Mouse (Mus musculus): ENCODE results near the gene Gm281.
"Not testable (repeated sequence)": the region's sequence is repeated elsewhere in the genome, so short reads cannot be mapped to it uniquely, and the experiment has no call there.

The Gm281 gene

GRCm38 (mm10) chr14:13914387-13915082, at the start of gene Gm281:
Gene Gm281 (minus strand): TSS chr14:13914478.
- DNase-seq, result no peak

- DNase-seq, result no peak
These were observed 49.2 kb upstream of the Gm281 start for GRCm38 (mm10) chr14:13963527-13963926.

GRCm38 (mm10) chr14:13962476-13962875, 48.2 kb upstream of the Gm281 start:
- DNase-seq, result no peak

DNA sequence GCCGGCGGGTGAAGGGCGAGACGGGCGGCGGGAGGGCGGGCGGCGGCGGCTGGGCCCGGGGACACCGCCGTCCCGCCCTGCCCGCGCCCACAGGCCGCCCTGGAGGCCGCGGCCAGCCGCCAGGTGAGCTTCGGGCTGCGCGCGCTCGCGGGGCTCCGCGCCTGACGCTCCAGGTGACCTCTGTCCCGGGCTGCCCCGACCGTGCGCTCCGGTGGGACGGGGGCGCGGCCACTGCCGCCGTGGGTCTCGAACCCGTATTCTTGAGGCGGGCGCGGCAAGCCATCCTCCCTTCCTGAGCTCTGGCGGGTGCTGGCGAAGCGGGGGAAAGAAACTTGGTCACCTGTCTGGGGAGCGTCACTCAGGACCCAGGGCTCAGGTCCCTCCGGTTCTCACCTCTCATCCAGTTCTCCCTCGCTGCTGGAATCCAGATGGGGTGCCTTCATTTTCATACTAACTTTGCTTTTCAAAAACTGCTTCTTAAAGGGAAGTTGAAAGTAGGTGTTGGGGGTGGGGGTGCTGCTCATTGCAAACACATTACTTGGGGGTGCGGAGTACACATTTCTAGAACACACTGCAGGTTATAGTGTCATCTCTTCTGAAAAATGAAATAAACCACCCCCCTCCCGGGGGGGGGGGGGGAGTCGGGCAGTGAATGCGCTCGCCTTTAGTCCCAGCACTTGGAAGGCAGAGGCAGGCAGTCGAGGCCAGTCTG, 47.3 kb upstream of the Gm281 start, which contains the start of the genes Atxn7 and Thoc7:
Gene Atxn7, plus strand, starts transcription at position 40 of the 712 bp plus-strand sequence.
Gene Thoc7, minus strand, starts transcription at position 452 of the 712 bp plus-strand sequence.
- peak; percentile 64 to 70 for DNase-seq

- DNase-seq, result peak; percentile 76 to 80
These were observed 46.4 kb upstream of the Gm281 start for GRCm38 (mm10) chr14:13960482-13961325.

- peak; percentile 31 to 47 for DNase-seq
These were observed 45.8 kb upstream of the Gm281 start for GRCm38 (mm10) chr14:13960079-13960478.

GRCm38 (mm10) chr14:13952151-13952550, 37.9 kb upstream of the Gm281 start:
- not testable (repeated sequence) for DNase-seq

- DNase-seq, result peak; percentile 25 to 43
These were observed 36.1 kb upstream of the Gm281 start for GRCm38 (mm10) chr14:13950401-13950800.

DNA sequence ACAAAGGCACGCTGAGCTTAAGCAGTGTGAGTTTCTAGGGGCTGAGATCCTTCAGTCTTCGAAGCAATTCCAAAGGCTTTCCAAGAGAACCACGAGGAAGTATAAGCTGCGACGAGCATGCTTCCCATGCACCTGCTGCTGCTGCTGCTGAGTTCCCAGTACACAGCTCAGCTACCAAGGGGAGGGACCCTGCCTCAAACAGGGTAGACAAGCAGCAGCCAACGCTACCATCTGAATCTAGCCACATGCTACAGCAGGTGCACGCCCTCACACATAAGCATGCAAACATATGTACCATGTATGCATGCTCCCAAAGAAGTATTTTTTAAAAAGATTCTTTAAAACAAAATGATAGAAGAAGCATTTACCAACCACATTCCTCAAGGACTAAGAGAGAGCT, 34.1 kb upstream of the Gm281 start:
- DNase-seq, result no peak

DNA sequence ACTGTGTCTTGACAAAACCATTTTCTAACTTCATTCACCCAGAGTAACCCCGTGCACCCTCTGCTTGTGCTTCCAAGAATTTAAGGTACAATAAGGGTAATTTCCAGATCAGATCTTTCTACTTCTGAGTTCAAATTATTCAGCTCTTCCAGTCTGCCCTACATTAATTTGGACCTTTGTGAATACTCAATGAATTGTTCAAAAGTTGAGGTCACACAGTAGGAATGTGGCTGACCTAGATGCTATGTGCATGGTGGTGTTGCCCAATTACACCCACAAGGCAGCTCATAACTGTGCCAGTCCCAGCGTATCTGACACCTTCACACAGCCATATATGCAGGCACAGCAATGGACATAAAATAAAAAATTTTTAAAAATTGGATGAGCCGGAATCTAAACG, 30.4 kb upstream of the Gm281 start:
- DNase-seq, result no peak

DNA sequence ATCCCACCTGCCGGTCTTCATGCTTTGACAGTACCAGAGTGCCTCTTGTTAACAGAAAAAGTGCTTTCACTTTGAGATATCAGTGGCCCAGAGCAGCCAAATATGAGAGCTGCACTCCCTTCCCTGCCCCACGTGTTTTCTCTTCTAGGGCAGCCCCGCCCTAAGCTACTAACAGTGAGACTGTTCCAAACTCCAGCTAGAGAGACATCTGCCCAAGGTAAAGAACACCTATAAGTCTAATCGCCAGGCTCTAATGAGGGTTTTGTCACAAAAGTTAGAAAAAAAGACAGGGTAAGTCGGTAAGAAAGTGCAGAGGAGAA, 19.7 kb upstream of the Gm281 start:
- no peak for DNase-seq

DNA sequence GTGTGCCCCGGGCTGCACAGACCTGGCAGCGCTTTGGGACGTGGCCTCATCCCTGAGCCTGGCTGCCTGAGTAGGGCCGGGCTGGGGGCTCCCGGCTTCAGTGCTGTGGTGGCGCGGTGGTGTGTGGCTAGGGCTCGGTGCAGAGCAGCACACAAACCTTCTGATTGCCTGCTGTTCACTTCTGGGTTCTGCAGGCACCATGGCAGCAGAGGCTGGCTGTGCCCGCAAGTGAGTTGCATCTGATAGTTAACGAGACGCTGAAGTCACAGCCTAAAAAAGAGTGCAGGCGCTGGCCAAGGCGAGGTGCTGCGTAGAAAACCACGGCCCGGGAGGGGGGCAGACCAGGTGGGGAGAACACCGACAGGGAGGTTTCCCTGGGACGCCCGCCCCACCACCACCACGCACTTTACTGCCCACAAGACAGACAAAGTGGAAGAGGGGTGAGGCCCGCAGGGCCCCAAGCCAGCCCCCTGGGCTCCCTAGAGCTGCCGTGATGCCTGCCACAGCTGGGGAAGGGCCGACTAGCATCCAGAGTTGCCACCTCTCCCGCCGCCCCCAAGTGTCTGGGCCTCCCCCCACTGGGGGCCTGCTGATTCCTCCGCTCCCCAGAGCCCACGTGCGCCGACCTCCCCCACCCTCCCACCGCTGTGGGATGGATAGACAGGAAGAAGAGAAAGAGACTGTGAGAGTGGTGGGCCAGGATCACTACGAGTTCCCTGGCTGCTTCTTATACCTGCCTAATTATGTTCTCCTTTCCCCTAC, 19.2 kb upstream of the Gm281 start:
- DNase-seq, result no peak

DNA sequence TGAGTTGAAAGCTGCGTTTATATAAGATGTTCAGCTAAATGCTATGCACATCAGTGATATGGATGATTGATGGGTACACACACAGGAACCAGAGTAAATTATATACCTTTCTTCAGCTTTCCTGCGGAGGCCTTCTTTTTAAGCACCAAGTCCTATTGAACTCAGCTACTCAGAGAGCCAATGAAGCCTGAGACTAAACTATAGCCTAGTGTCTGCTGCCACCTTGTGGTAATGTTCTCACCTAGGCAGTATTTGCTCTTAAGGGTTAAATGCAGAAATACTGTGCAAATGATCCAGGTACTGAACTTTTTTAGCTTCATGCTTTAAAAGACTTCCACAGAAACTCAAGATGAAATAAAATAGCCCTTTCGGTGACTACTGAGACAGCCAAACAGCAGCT, 3.4 kb upstream of the Gm281 start:
- peak in 1 of 2 experiments; percentile 56 for DNase-seq

GRCm38 (mm10) chr14:13917208-13917607, 2.9 kb upstream of the Gm281 start:
- DNase-seq, result no peak

DNA sequence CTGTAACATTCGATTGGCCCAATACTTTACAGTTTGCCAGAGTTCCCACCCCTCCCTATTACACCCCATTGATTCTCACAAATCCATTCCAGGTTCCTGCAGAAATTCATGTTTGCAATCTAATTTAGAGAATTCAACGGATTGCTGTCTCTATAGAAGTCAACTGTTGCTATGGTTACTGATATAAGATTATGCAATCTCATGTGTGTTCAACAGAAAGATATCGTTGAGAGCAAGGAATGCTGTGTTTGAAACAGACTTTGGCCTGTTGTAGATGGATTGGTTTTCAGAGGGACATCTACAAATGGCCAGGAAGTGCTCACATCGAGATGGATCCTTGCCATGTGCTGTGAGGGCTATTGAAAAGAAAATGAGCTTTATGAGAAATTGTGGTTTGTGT, 929 bp upstream of the Gm281 start:
- no peak for DNase-seq

- no peak for DNase-seq
These were observed 4.1 kb downstream of the Gm281 start for GRCm38 (mm10) chr14:13910148-13910547.

- DNase-seq, result no peak
These were observed 7.1 kb downstream of the Gm281 start for GRCm38 (mm10) chr14:13907145-13907544.

DNA sequence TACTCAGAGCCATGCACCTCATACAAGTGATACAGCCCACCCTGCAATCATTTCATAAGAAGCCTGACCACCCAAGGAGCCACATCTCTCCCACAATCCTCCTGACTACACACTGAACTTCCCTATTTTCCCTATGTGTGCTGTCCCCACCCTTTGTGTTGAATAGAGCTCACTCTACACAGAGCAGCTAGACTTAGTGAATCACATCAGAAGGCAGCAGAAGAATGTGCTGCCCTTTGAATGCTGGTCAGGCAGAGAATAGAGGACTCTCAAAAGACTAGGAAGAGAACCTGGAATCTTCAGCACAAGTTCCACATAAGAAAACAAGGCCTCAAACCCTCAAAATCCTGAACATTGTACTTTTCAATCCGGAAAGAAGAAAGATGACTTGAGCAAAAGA, 7.8 kb downstream of the Gm281 start:
- no peak for DNase-seq

DNA sequence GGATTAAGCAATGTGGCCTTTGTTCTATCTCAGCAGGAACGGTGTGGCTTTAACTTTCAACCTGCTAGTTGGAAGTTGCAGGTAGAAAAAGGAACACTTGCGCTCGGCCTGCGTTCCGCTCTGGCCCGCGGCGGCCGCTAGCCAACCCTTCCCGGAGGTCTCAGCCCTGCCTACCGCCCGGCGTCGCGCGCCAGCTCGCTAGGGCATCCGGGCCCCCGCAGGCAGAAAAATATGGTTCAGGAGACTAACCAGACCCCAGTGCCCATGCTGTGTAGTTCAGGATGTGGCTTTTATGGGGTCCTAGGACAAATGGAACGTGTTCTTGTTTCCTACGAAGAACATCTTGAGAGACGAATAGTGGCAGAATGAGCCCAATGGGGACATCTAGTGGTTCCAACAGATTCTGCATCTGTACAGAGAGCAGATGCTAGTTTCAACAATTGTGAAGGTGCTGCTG, 12.6 kb downstream of the Gm281 start:
- DNase-seq, result peak; percentile 29 to 48

- no peak for DNase-seq
These were observed 19.1 kb downstream of the Gm281 start for GRCm38 (mm10) chr14:13895198-13895597.

DNA sequence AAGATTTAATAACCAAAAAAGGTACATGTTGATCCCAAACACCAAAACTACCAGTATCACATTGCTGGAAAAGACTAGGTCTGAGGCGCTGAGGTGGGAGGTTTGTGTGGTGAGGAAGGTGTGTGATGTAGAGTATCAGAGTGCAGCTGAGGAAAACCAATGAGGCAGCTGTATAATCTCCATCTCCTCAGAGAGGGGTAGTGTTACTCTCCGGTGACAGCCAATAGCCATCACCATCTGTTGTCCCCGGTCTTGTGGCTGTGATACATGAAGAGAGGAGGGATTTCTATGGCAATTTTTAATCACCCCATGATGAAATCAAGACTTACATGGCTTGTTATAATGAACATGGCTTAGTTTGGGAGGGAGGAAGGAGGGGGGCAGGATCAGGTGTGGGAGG, 20.5 kb downstream of the Gm281 start:
- no peak for DNase-seq

DNA sequence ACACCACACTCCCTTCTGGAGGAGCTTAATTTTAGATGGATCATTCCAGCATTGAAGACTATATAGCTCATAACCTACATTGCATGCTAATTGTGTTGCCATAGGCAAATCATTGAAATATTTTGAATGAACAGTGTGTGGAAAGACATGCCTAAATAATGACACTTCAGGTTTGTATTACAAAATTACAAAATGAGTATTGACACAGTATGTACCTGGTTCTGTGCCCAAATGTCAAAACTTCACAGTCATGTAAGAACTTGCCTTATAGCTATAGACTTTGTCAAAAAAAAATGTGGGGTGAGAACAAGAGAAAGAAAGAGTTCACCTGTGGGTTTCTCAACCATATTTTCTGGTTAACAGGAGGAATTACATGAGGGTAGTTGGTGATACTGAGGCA, 52.9 kb downstream of the Gm281 start:
- no peak for DNase-seq
